Mouse (Mus musculus) cerebellum, postnatal 10 days (tissue): ENCODE measurements around the gene Bmp7.

Experiments used
- DNase-seq, 2 experiments: peaks; one replicate each; pipeline ENCODE4 v3.0.0; 2021; ENCODE audit warnings: mixed read lengths in 2 of 2

Bmp7 gene

GRCm38 (mm10) chr2:172905057-172905456, 35.1 kb downstream of the Bmp7 start:
- no peak for DNase-seq

GRCm38 (mm10) chr2:172904614-172905013, 35.5 kb downstream of the Bmp7 start:
- DNase-seq, result no peak

GRCm38 (mm10) chr2:172903523-172903922, 36.6 kb downstream of the Bmp7 start:
- DNase-seq, result no peak

GRCm38 (mm10) chr2:172900954-172901701, 39.0 kb downstream of the Bmp7 start:
- DNase-seq, result no peak

GRCm38 (mm10) chr2:172889756-172890443, 50.2 kb downstream of the Bmp7 start:
- no peak for DNase-seq

- DNase-seq, result no peak
Measured at GRCm38 (mm10) chr2:172889222-172889621, 50.9 kb downstream of the Bmp7 start.

GRCm38 (mm10) chr2:172888147-172888546, 52.0 kb downstream of the Bmp7 start:
- no peak for DNase-seq

GRCm38 (mm10) chr2:172885861-172886260, 54.3 kb downstream of the Bmp7 start:
- DNase-seq, result no peak

- no peak for DNase-seq
Measured at GRCm38 (mm10) chr2:172884584-172884983, 55.5 kb downstream of the Bmp7 start.

- no peak for DNase-seq
Measured at GRCm38 (mm10) chr2:172875201-172875600, 64.9 kb downstream of the Bmp7 start.

GRCm38 (mm10) chr2:172866356-172866755, 73.8 kb downstream of the Bmp7 start:
- DNase-seq, result no peak

- DNase-seq, result no peak
Measured at GRCm38 (mm10) chr2:172865165-172865564, 75.0 kb downstream of the Bmp7 start.

GRCm38 (mm10) chr2:172864566-172864965, 75.6 kb downstream of the Bmp7 start:
- no peak for DNase-seq

- DNase-seq, result no peak
Measured at GRCm38 (mm10) chr2:172863469-172863856, 76.7 kb downstream of the Bmp7 start.

- DNase-seq, result peak; percentile 57 to 59
Measured at GRCm38 (mm10) chr2:172862850-172863468, 77.2 kb downstream of the Bmp7 start.

GRCm38 (mm10) chr2:172862424-172862823, 77.7 kb downstream of the Bmp7 start:
- DNase-seq, result no peak

- no peak for DNase-seq
Measured at GRCm38 (mm10) chr2:172861590-172861989, 78.5 kb downstream of the Bmp7 start.

- no peak for DNase-seq
Measured at GRCm38 (mm10) chr2:172860593-172860992, 79.5 kb downstream of the Bmp7 start.

- no peak for DNase-seq
Measured at GRCm38 (mm10) chr2:172860104-172860503, 80.0 kb downstream of the Bmp7 start.

GRCm38 (mm10) chr2:172857048-172857447, 83.1 kb downstream of the Bmp7 start:
- no peak for DNase-seq

GRCm38 (mm10) chr2:172856549-172856948, 83.6 kb downstream of the Bmp7 start:
- no peak for DNase-seq

GRCm38 (mm10) chr2:172854136-172854535, 86.0 kb downstream of the Bmp7 start:
- DNase-seq, result peak; percentile 85 to 88

GRCm38 (mm10) chr2:172851773-172852172, 88.3 kb downstream of the Bmp7 start:
- no peak for DNase-seq

- DNase-seq, result no peak
Measured at GRCm38 (mm10) chr2:172848193-172848592, 91.9 kb downstream of the Bmp7 start.
